Mouse (Mus musculus) megakaryocyte, embryonic 14.5 days (primary cell): ENCODE results near the gene Bcl2.

Source experiments
- FLI1 ChIP-seq: IDR thresholded peaks from 2 replicates; pipeline ENCODE4 v1.6.1; 2012; ENCODE audit warnings: low read length, inconsistent platforms, mixed read lengths
- GATA1 ChIP-seq: IDR thresholded peaks from 3 replicates; pipeline ENCODE4 v1.6.1; 2012; ENCODE audit warnings: mixed read lengths, low read length, inconsistent platforms, borderline replicate concordance

DNA sequence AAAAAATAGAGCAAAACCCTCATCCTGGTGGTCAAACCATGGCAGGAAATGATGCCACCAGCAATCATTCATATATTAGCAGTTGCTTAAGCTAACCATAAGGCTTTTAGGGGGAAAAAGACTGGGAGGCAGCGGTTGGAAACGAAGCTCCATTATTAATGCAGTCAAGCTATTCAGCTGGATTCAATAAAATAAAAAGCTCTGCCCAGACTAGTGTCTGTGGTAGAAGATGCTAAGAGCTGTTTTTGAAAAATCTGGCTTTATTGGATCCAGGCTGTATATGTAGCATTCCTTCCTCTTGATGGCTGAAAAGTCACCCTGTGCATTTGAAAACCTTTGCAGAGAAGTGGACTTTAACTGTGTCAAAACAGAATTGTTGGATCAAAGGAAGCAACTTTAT is 141.6 kb downstream of the Bcl2 start:
- TF ChIP-seq GATA1 (no peak), FLI1 (no peak)
